Mouse (Mus musculus) G1E (cell line): Measurements from ENCODE around the gene 4933415F23Rik. TPM values are rescaled to one million over a fixed set of nuclear protein-coding genes. Genes with fewer than 3 reads are reported as not detected.
"Not testable (repeated sequence)": the region's sequence is repeated elsewhere in the genome, so short reads cannot be mapped to it uniquely, and the experiment has no call there.

Experiments used
- ATAC-seq: 2 replicates; pipeline ENCODE4 v1.8.0; 2016; ENCODE audit warnings: mild to moderate bottlenecking; ENCODE audit not compliant: insufficient number of reproducible peaks, poor library complexity, low FRiP score, severe bottlenecking; ENCODE audit errors: extremely low read depth
- DNase-seq: peaks from one replicate; pipeline ENCODE4 v3.0.0; 2012; ENCODE audit warnings: low spot score
- H3K27me3 ChIP-seq: 2 replicates; pipeline ENCODE4 v1.6.1; 2012; ENCODE audit warnings: mild to moderate bottlenecking, low read length, inconsistent platforms; ENCODE audit not compliant: insufficient read depth
- H3K36me3 ChIP-seq: replicated peaks from 2 replicates; pipeline ENCODE3; 2012; ENCODE audit warnings: mild to moderate bottlenecking, inconsistent platforms
- H3K4me1 ChIP-seq: 2 replicates; pipeline ENCODE4 v1.6.1; 2012; ENCODE audit warnings: low read depth, low read length, inconsistent platforms, mixed read lengths; ENCODE audit not compliant: insufficient read depth
- H3K4me3 ChIP-seq: 2 replicates; pipeline ENCODE4 v1.5.1; 2012; ENCODE audit warnings: low read depth, mild to moderate bottlenecking, inconsistent platforms, low read length, moderate library complexity, mixed read lengths
- H3K9me3 ChIP-seq: replicated peaks from 2 replicates; pipeline ENCODE4 v1.6.1; 2012; ENCODE audit warnings: inconsistent platforms
- CTCF ChIP-seq: IDR thresholded peaks from 2 replicates; pipeline ENCODE4 v1.5.1; 2012; ENCODE audit warnings: low read depth, low read length, inconsistent platforms, mixed read lengths
- GATA1 ChIP-seq: IDR thresholded peaks from 2 replicates; pipeline ENCODE4 v1.6.1; 2012; ENCODE audit warnings: borderline replicate concordance, low read length, inconsistent platforms, mixed read lengths
- GATA2 ChIP-seq: IDR thresholded peaks from 2 replicates; pipeline ENCODE4 v1.6.1; 2012; ENCODE audit warnings: low read depth, low read length, inconsistent platforms, borderline replicate concordance
- POLR2AphosphoS5 ChIP-seq: IDR thresholded peaks from 2 replicates; pipeline ENCODE4 v1.6.1; 2012; ENCODE audit warnings: low read depth, low read length, inconsistent platforms; ENCODE audit not compliant: insufficient replicate concordance
- TAL1 ChIP-seq: conservative IDR thresholded peaks from 2 replicates; pipeline ENCODE4 v1.6.1; 2012; ENCODE audit warnings: low read depth, low read length, inconsistent platforms, mixed read lengths
- polyA plus RNA-seq: library from polyadenylated mRNA; stranded (reverse); fragments of >175 nt; gene quantifications from 2 replicates; pipeline ENCODE4 v1.2.3, GENCODE M21; 2012
- total RNA-seq, 2 experiments: library from RNA; stranded (forward) in 1 of 2; stranded (reverse) in 1 of 2; fragments of 200-1000 nt in 1 of 2; fragments of >200 nt in 1 of 2; fragmentation: Nextera tagmentation in 1 of 2; gene quantifications; 2 replicates each; pipeline ENCODE4 v1.2.3; 2014 to 2017

The 4933415F23Rik gene
- not detected in 2 replicates for total RNA-seq (2014; fragmentation: Nextera tagmentation)
- 0.05 TPM in 1 of 2 replicates, not detected in the other for total RNA-seq (2017)
- not detected in 2 replicates for polyA plus RNA-seq

GRCm38 (mm10) chr1:23102021-23102420 is at the start of gene 4933415F23Rik:
4933415F23Rik (minus strand) TSS chr1:23102253.
- TF ChIP-seq GATA2 = no peak
- no peak for TF ChIP-seq GATA1
- TF ChIP-seq CTCF = no peak
- TF ChIP-seq TAL1 = no peak
- no peak for TF ChIP-seq POLR2AphosphoS5
- Histone ChIP-seq H3K4me1 (no peaks in the 10 kb centered on the region), H3K4me3 (no peak within 1 kb of the TSS), H3K36me3 (no peaks in the 10 kb centered on the region), H3K27me3 (peaks cover 4% of the 10 kb centered on the region; the same call in 1 of the 2 replicates), H3K9me3 (no peaks in the 10 kb centered on the region)
- ATAC-seq (no peak), DNase-seq (no peak)

GRCm38 (mm10) chr1:23151722-23152121 is 49.7 kb upstream of the 4933415F23Rik start:
- DNase-seq = no peak

DNA sequence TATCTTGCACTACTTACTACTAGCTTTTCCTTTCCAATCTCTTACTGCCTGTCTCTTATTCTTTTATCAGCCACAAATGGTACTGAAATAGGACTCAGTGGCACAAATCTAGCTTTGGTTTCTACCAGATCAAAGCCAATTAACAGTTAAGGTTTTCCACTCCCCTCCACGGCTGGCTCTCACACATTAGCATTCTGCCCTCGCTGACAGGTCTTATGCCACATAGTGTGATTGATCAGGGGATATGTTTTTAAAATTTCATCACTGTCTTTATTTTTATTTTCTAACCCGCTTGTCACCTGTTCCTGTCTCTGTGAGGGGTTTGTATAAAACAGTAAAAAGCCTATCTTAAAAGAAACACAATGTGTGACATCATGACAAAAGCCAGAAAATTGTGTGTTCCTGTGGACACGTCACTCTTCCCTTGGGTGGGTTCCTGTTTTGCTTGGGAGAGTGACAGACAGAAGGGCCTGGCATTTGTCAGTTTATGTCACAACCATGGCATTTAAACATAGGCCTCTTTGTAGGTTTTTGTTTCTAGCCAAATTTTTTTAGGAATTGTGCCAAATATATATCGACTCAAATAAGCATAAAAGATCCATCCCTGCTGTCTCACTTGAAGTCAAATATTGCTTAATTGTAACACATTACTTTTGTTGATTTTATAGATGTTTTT is 44.3 kb upstream of the 4933415F23Rik start:
- no peaks in the 10 kb centered on the region for H3K27me3 ChIP-seq
- no peak for DNase-seq
- H3K36me3 ChIP-seq = no peaks in the 10 kb centered on the region
- no peaks in the 10 kb centered on the region for H3K4me1 ChIP-seq
- no peak for TF ChIP-seq CTCF
- TF ChIP-seq POLR2AphosphoS5 = no peak
- no peak for TF ChIP-seq GATA2
- no peak for TF ChIP-seq TAL1
- TF ChIP-seq GATA1 = no peak
- no peaks in the 10 kb centered on the region for H3K9me3 ChIP-seq
- H3K4me3 ChIP-seq = no peak overlapping the region
- no peak for ATAC-seq

More at GRCm38 (mm10) chr1:23151722-23152121, 49.7 kb upstream of the 4933415F23Rik start:
- H3K36me3 ChIP-seq = no peaks in the 10 kb centered on the region
- H3K9me3 ChIP-seq = no peaks in the 10 kb centered on the region
- ATAC-seq = no peak
- H3K4me1 ChIP-seq = no peaks in the 10 kb centered on the region
- H3K4me3 ChIP-seq = no peak overlapping the region
- no peaks in the 10 kb centered on the region; the same call in 1 of the 2 replicates for H3K27me3 ChIP-seq
- no peak for TF ChIP-seq GATA1
- TF ChIP-seq GATA2 = no peak
- no peak for TF ChIP-seq TAL1
- TF ChIP-seq POLR2AphosphoS5 = no peak
- TF ChIP-seq CTCF = no peak

DNA sequence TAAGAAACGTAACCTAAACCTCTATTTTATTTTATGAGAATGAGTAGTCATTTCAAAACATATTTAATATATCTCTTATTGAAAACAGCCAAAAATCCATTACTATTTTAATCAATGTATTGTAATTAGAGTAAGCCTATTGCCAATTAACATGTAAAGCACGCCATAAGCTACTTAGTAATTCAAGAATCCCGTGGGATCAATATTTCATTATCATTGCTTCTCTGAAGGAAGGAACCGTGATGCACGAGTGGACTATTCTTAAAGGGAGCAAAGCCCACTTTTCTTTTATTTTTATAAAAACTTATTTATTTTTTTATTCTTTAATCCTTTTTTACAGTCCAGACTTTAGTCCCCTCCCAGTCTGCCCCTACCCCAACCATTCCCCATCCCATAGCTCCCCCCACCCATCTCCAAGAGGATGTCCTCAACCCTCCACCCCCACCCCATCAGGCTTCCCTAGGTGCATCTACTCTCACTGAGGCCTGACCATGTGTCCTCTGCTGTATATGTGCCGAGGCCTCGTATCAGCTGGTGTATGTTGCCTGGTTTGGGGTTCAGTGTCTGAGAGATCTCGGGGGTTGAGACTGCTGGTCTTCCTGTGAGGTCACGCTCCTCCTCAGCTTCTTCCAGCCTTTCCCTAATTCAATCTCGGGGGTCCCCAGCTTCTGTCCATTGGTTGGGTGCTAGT is 39.2 kb upstream of the 4933415F23Rik start:
- Histone ChIP-seq H3K36me3 (no peaks in the 10 kb centered on the region), H3K9me3 (no peaks in the 10 kb centered on the region), H3K4me3 (no peak overlapping the region), H3K4me1 (no peaks in the 10 kb centered on the region), H3K27me3 (peaks cover 5% of the 10 kb centered on the region; the same call in 1 of the 2 replicates)
- ATAC-seq (no peak), DNase-seq (no peak)
- TF ChIP-seq TAL1 (no peak), CTCF (no peak), POLR2AphosphoS5 (no peak), GATA1 (no peak), GATA2 (no peak)

- H3K36me3 ChIP-seq, H3K9me3 ChIP-seq, ATAC-seq, H3K4me3 ChIP-seq, DNase-seq, H3K4me1 ChIP-seq, H3K27me3 ChIP-seq: not testable (repeated sequence)
Measured at GRCm38 (mm10) chr1:23140530-23140929, 38.5 kb upstream of the 4933415F23Rik start.

DNA sequence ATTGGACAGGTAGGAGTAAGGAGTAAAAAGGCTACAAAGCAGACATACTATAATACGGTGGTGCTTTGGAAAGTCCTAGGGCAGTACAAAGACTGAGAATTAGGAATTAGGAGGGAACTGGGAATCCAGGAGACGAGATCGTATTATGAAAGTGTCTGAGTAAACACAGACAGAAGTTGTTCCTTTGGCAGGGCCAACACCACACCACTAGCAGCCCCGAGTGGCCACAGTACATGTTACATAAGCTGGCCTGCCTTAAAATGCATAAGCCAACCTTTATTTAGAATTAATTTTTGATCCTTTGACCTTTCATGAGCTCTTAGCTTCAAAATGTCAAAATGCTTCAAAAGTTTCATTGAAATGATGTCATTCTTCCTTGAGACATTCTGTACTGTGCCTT is 18.8 kb upstream of the 4933415F23Rik start:
- H3K9me3 ChIP-seq = no peaks in the 10 kb centered on the region
- no peak for DNase-seq
- ATAC-seq = no peak
- no peak overlapping the region for H3K4me3 ChIP-seq
- H3K27me3 ChIP-seq = no peaks in the 10 kb centered on the region
- no peaks in the 10 kb centered on the region for H3K4me1 ChIP-seq
- TF ChIP-seq TAL1 (no peak), GATA2 (no peak), CTCF (no peak), GATA1 (no peak), POLR2AphosphoS5 (no peak)
- H3K36me3 ChIP-seq = no peaks in the 10 kb centered on the region
